Mouse (Mus musculus): ENCODE data around the gene Mtr.

Gene Mtr

GRCm38 (mm10) chr13:12159288-12160120 is 98.4 kb downstream of the Mtr start:
- DNase-seq (ENCODE audit: low read depth, low spot score): no peak

- no peak for DNase-seq (ENCODE audit: low read depth, low spot score)
These were observed 104.0 kb downstream of the Mtr start for GRCm38 (mm10) chr13:12153922-12154321.

GRCm38 (mm10) chr13:12146918-12147507 is 110.9 kb downstream of the Mtr start:
- DNase-seq (ENCODE audit: low read depth, low spot score): no peak

GRCm38 (mm10) chr13:12146402-12146801 is 111.5 kb downstream of the Mtr start:
- no peak for DNase-seq (ENCODE audit: low read depth, low spot score)

GRCm38 (mm10) chr13:12143347-12143746 is 114.6 kb downstream of the Mtr start:
- no peak for DNase-seq (ENCODE audit: low read depth, low spot score)

- DNase-seq (ENCODE audit: low read depth, low spot score): peak; percentile 79
These were observed 121.5 kb downstream of the Mtr start for GRCm38 (mm10) chr13:12136461-12136860.

- no peak for DNase-seq (ENCODE audit: low read depth, low spot score)
These were observed 124.4 kb downstream of the Mtr start for GRCm38 (mm10) chr13:12133549-12133948.
